38 mouse cellular contexts compared by ENCODE assay signal in genomic region chr11:5525418-5525817, GRCm38 (mm10). TPM values are rescaled to one million over a fixed set of nuclear protein-coding genes. Genes with fewer than 3 reads are reported as not detected.
"Had no signal": no experiment of that assay in that cellular context is flagged by ENCODE, and none has a peak within 500 bp of the region (broad histone marks: within the 10 kb centered on the region; RNA-seq: fewer than 3 reads in every experiment).

No protein-coding gene starts in this region.

- DNase-seq: gastrocnemius, adult 2 months; gastrocnemius, postnatal 10 days; gastrocnemius, postnatal 36 days; heart, adult 18-20 months; heart, postnatal 14 days; heart, postnatal 36 days; kidney, adult 11 months; kidney, adult 2 months; kidney, adult 9 months; kidney, postnatal 14 days; kidney, postnatal 36 days; layer of hippocampus, adult 9-11 months; layer of hippocampus, postnatal 36 days; liver, embryonic 13.5 days had no signal

- H3K27ac ChIP-seq: gastrocnemius, adult 2 months; heart, embryonic 13.5 days; heart, embryonic 15.5 days; hindbrain, embryonic 13.5 days; hindbrain, embryonic 15.5 days; hindbrain, postnatal 0 days; kidney, embryonic 15.5 days; kidney, postnatal 0 days; limb, embryonic 10.5 days; limb, embryonic 12.5 days; liver, embryonic 13.5 days; liver, embryonic 15.5 days had no signal

- H3K9me3 ChIP-seq: heart, embryonic 13.5 days; heart, embryonic 15.5 days; hindbrain, embryonic 13.5 days; hindbrain, embryonic 15.5 days; kidney, embryonic 15.5 days; limb, embryonic 10.5 days; limb, embryonic 12.5 days; liver, embryonic 13.5 days; liver, embryonic 15.5 days had no signal

- H3K9ac ChIP-seq: heart, embryonic 13.5 days; heart, embryonic 15.5 days; hindbrain, embryonic 13.5 days; hindbrain, embryonic 15.5 days; kidney, embryonic 15.5 days; limb, embryonic 12.5 days; liver, embryonic 13.5 days; liver, embryonic 15.5 days had no signal

- H3K4me3 ChIP-seq: gastrocnemius, adult 2 months; heart, embryonic 13.5 days; heart, embryonic 15.5 days; hindbrain, embryonic 13.5 days; hindbrain, embryonic 15.5 days; kidney, embryonic 15.5 days; limb, embryonic 10.5 days; limb, embryonic 12.5 days; liver, embryonic 13.5 days; liver, embryonic 15.5 days had no signal

- H3K27me3 ChIP-seq: heart, embryonic 13.5 days; heart, embryonic 15.5 days; hindbrain, embryonic 13.5 days; hindbrain, embryonic 15.5 days; kidney, embryonic 15.5 days; limb, embryonic 12.5 days; liver, embryonic 13.5 days; liver, embryonic 15.5 days had no signal

RNA-seq across cellular contexts. Expression of gene Ankrd36, which starts 44.1 kb away (rescaled TPM):
- total RNA-seq: gastrocnemius, adult 2 months; gastrocnemius, postnatal 10 days; gastrocnemius, postnatal 36 days; heart, adult 18-20 months; heart, postnatal 14 days; heart, postnatal 36 days; hematopoietic stem cell, adult 5-6 weeks; hindbrain, postnatal 0 days; layer of hippocampus, adult 18-20 months; layer of hippocampus, adult 8-10 months; layer of hippocampus, postnatal 14 days; layer of hippocampus, postnatal 36 days; left cerebral cortex, adult 18-20 months; left cerebral cortex, adult 8-10 months; left cerebral cortex, postnatal 14 days; left cerebral cortex, postnatal 36 days had no signal
- polyA plus RNA-seq: frontal cortex, adult 2 months; heart, embryonic 13.5 days; heart, embryonic 15.5 days; heart, postnatal 0 days; hindbrain, embryonic 11.5 days; hindbrain, embryonic 13.5 days; hindbrain, embryonic 15.5 days; hindbrain, postnatal 0 days; intestine, embryonic 14.5 days; intestine, embryonic 16.5 days; kidney, embryonic 15.5 days; kidney, postnatal 0 days; large intestine, adult 2 months; limb, embryonic 10.5 days; limb, embryonic 12.5 days had no signal
